Mouse (Mus musculus): ENCODE data around the gene Slc40a1.

Gene Slc40a1

DNA sequence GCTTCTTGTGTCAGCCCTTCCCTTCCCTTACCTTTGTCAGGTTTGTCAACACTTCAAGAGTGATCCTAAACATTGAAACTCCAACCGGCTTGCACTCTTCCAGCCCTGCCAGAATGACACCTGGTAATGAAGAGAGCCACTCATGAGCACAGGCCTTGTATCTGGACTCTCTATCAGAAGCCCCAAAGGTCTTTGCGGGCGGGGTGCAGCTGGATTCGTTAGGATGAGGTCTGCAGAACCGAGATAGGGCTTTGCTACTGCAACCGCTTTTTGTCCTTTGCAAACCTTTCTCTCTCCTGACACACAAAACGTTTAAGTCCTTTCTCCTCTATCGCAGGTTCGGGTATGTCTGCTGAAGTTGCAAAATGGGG, at the start of gene Slc40a1:
TSS of gene Slc40a1 (minus strand) at position 131 of the 371 bp plus-strand sequence.
- DNase-seq (ENCODE audit: low read depth): peak; percentile 86

DNA sequence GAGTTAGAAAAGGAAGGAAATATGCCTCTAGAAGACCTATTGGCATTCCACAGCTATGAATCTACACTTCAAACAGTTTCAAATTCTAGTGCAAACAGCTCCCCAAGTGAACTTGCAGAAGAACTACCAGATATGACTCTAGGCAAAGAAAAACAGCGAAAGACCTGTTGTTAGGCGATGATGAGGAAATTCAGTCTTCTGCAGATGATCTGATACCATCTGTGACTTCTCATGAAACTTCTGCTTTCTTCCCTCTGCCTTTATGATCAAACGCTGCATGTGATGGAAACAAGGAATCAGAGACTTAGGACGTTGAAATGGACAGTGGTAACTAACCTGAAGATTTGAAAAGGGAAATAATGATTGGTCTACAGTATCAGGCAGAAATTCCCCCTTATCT, 45.0 kb upstream of the Slc40a1 start:
- DNase-seq (ENCODE audit: low read depth): no peak

DNA sequence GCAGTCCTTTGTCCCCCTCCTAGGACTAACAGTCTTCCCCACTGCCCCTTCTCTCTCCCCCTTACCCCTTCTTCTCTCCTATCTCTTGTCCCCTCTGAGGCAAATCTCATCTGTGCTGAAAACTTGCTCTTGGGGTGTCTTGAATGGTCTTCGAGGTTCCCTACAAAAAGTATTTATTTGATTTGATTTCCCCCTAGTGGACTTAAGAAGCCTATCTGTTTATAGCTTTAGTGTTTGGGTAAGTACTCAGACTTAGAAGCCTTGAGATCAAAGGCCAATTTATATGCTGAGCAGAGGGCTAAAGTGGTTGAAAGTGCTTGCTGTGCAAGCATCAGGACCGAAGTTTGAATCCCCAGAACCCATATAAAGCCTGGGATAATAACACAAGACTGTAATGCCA, 22.7 kb upstream of the Slc40a1 start:
- DNase-seq (ENCODE audit: low read depth): no peak

DNA sequence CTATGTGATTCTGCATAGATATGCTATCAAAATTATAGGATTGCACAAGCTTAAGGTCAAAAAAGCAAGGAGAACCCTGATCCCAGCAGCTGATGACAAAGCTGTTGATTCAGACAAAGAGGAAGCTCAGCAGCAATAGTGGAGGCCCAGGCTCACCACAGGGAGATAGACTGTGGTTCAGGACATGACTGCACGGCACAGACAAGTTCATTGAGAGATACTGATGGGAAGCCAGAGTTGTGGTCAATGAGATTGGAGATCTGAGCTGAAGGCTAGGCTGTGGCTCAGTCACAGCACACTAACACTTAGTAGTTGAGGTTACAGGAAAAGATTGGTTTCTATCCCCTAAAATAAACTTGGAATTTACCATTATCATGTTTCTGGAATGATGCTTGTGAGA, 21.5 kb upstream of the Slc40a1 start:
- no peak for DNase-seq (ENCODE audit: low read depth)

DNA sequence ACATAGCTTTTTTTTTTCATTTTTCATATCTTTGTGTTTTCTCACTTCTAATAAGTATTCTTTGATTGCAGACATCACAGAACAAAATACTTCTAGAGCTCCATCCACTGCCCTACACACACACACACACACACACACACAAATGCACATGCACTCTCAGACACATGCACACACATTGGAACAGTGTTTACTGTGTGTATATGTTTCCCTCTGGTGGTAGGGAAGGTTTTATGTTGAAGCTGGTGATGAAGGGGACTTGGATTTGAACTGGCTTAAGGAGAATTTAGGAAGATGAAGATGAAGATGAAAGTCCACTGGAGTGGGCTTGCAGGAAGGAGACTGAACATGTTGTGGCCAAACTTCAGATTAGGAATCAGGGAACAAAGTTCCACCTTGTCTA, 4.8 kb upstream of the Slc40a1 start:
- no peak for DNase-seq (ENCODE audit: low read depth)

- DNase-seq (ENCODE audit: low read depth): no peak
Measured at GRCm38 (mm10) chr1:45926911-45927310, 588 bp upstream of the Slc40a1 start.

- peak; percentile 65 for DNase-seq (ENCODE audit: low read depth)
Measured at GRCm38 (mm10) chr1:45925500-45926392, 577 bp downstream of the Slc40a1 start.

GRCm38 (mm10) chr1:45925131-45925499, 1.2 kb downstream of the Slc40a1 start:
- no peak for DNase-seq (ENCODE audit: low read depth)

GRCm38 (mm10) chr1:45924516-45924915, 1.8 kb downstream of the Slc40a1 start:
- DNase-seq (ENCODE audit: low read depth): no peak

DNA sequence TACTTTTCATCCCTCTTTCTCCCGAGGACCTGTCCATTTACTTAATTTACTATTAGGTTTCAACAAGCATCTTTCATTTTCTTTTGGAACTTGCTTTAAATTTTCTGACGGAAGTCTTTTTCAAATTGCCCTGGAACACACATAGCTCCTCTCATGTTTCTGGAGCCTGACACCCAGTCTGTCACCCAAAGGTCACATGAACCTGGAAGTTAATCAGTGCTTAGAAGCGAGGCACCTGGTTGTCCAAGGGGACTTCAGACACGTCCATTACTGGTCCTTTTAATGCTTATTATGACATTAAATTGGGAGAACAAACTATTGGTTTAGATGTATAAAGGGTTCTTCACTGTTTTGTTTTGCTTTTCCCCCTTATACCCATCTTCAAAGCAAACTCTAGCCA, 3.0 kb downstream of the Slc40a1 start:
- no peak for DNase-seq (ENCODE audit: low read depth)

- no peak for DNase-seq (ENCODE audit: low read depth)
Measured at GRCm38 (mm10) chr1:45920703-45921102, 5.6 kb downstream of the Slc40a1 start.

DNA sequence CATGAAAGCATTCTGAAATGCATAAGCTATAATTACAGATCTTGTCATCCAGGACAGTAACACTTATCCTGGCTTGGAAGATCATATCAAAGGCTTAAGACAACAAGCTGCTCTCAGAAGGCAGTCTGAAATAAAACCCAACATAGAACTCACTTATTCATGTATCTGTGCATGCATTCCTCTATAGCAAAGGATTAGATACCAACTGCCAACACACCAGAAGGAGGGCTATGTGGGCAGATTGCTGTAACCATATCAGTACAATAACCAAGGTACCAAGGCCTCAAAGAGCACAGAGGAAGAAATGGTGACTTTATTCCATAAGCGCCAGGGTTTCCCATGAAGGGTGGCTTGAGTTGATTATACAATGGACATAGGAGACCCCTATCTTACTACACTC, 6.6 kb downstream of the Slc40a1 start:
- DNase-seq (ENCODE audit: low read depth): no peak

GRCm38 (mm10) chr1:45917136-45917803, 9.1 kb downstream of the Slc40a1 start:
- DNase-seq (ENCODE audit: low read depth): no peak

- no peak for DNase-seq (ENCODE audit: low read depth)
Measured at GRCm38 (mm10) chr1:45916174-45916573, 10.1 kb downstream of the Slc40a1 start.

DNA sequence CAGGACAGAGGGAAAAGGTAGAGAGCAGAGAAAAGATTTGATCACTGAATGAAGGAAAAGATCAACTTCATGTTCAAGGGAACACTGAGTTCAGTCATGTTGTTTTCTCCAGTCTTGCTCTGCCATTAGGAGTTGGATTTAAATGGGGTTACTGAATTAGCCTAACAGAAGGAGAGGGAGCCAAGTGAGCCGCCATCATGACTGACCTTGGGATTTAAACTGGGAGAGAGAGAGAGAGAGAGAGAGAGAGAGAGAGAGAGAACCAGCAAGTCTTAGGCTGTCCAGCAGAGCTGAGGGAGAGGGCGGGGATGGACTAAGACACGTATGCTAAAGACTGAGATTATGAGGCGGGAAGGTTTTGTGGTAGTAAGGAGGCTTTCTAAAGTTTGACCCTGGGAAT, 12.1 kb downstream of the Slc40a1 start:
- DNase-seq (ENCODE audit: low read depth): no peak

DNA sequence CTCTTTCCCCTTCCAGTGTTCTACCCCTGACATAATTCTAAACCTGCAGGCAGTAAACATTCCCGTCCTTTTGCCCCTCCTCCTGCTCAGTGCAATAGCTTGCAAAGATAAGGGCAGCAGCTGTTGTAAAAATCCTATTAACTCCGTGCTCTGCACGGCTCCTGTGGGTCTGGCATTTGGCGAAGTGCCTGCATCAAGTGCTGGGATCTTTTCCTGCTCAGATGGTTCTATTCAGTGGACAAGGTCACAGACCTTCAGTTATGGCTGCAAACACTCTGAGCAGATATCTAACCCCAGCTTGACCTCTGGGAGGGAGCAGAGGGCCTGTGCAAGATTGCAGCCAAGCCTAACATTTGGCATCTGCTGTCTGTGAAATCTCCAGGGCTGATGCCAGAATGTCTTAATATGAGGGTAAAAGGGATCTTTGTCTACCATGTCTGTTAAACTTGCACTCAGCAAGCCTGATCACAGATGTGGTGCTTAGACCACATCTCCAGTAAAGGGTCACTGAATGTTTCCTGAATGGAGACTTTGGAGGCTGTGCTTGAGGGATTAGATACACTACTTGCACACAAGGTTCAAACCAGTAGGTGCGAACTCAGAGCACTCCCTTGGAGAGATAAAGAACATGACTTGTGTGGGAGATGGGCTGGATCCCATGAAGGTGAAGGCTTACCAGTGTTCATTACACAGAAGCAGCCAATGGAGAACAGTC, 21.1 kb downstream of the Slc40a1 start:
- no peak for DNase-seq (ENCODE audit: low read depth)

DNA sequence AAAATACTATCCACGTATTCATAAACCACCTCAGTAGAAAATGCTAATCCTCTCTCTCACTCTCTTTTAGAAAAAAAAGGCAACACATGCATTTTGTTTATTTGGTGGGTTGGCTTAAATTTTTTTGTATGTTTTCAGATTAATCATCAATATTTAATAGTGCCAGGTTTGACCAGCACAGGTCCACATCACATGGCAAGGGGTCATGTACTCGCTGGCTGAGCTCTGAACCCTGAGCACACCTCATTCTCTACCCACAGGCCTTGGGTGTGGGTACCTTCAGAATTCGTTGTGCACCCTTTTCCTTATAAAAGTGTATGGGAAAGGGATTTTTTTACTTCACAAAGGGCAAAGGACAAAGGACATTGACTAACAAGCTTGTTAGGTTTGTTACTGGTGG, 22.2 kb downstream of the Slc40a1 start:
- DNase-seq (ENCODE audit: low read depth): no peak

DNA sequence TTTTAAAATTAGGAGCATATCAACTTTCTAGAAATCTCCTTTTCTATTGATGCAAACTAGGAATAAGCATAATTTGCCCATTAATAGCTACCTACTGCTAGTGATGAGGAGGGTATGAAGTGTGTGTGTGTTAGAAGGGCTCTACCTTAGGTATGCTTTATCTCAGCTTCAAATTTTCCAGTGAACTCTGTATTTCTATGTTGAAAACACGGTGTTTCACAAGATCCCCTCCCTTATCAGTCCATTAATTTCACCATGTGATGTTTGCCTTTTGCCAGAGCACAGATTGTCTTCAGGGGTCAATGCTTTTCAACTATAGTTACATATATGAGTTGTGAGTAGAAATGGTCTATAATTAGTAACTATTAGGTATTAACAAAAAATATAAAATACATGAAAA, 28.3 kb downstream of the Slc40a1 start:
- DNase-seq (ENCODE audit: low read depth): no peak

DNA sequence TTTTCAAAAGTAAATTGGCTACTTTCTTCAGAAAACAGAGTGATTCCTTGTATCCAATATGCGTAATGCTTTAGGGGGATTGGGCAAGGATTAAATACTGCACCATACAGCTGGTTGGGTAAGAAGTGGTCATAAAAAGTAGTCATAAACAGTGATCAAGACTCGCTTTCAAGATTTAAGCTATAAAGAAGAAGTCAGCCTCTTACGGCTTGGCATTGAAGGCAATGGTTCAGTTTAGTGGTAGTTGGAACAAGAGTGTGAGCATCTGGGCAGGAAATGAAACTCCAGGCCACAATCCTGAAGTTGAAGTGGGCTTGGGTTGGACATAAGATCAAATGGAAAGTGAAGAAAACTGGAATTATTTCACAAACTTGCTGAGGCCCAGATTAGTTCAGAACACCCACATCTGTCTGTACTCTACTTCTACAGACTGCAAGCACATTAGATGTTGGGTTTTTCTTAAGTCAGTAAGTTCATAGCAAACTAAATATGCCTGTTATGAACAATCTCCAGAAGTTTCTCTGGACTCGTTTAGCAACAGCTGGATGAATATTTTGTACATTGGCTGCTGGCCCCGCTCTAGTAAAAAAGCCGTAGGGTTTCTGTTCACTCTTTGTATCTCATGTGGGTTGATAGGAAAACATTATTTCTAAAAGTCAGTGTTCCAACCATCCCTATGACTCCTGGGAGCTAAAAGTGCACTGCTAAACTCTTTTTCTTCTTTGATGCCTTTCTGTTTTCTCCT, 32.0 kb downstream of the Slc40a1 start:
- DNase-seq (ENCODE audit: low read depth): no peak

GRCm38 (mm10) chr1:45891986-45892385, 34.3 kb downstream of the Slc40a1 start:
- DNase-seq (ENCODE audit: low read depth): no peak

- DNase-seq (ENCODE audit: low read depth): no peak
Measured at GRCm38 (mm10) chr1:45890173-45890572, 36.1 kb downstream of the Slc40a1 start, which contains the start of gene Gm5269. TSS of gene Gm5269 (minus strand) at chr1:45890273.

DNA sequence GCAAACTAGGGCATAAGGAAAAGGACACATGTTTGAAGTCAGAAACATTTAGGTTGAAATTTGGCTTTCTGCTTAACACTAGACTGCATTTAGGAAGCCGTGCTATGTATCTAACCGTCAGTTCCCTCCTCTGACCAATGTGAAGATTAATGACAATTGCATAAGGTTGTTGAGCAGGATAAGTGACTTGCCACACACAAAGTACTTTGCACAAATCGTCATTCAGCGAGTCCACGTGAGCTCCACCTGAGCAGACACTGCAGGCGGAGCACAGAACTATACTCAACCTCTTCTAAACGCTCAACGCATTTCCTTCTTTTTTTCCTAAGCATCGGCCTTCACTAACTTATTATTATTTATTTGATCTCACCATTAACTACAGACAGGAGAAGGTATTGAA, 39.5 kb downstream of the Slc40a1 start:
- no peak for DNase-seq (ENCODE audit: low read depth)
